Mouse (Mus musculus): ENCODE results near the gene Kdm8. TPM values are rescaled to one million over a fixed set of nuclear protein-coding genes. Genes with fewer than 3 reads are reported as not detected.

The Kdm8 gene
- polyA plus RNA-seq (2015; fragmentation: Nextera tagmentation; extraction: Ambion mirVana) = 3.5 and 4.2 TPM in 2 replicates

DNA sequence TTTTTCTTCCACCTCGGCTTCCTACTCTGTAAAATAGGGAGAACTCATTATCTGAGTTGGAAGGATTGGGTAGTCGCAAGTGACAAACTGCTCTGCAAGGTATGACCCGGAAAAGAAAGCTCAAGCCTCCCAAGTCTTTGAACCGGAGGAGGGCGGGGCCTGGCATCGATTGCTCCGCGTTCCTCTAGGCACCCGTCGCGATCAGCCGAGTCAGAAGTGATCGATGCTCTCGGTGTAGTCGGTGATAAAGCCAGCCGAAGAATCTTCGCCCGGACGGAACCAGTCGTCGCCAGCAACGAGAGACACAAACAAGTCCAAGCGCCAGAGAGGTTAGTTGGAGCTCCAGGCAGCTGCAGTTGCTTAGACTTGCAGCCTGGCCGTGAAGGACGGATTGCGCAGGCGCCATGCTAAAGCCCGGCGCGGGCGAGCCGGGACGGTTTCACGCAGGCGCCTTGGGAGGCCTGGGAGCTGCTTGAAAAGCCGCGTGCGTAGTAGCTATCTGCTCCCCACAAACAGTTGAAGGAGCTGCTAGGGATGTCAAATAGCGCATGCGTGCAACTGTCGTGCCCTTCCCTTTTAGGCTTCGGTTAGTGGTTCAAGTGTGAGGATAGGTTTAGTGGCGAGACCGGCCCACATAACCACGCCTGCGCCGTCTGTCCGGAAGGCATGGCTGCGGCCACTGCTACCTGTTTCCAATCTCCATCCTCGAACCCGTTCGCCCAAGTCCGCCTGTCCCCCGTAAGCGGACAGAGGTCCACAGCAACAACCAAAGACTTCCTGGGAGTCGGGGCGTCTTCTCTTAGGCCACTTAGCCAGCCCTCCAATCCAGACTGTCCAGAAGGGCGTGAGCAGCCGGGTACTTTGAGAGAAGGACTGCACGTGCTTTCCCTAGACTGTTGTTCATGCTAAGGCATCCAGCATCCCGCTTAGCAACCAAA lies at the start of gene Kdm8:
TSS of gene Kdm8 (plus strand) at position 213 of the 938 bp plus-strand sequence.

DNA sequence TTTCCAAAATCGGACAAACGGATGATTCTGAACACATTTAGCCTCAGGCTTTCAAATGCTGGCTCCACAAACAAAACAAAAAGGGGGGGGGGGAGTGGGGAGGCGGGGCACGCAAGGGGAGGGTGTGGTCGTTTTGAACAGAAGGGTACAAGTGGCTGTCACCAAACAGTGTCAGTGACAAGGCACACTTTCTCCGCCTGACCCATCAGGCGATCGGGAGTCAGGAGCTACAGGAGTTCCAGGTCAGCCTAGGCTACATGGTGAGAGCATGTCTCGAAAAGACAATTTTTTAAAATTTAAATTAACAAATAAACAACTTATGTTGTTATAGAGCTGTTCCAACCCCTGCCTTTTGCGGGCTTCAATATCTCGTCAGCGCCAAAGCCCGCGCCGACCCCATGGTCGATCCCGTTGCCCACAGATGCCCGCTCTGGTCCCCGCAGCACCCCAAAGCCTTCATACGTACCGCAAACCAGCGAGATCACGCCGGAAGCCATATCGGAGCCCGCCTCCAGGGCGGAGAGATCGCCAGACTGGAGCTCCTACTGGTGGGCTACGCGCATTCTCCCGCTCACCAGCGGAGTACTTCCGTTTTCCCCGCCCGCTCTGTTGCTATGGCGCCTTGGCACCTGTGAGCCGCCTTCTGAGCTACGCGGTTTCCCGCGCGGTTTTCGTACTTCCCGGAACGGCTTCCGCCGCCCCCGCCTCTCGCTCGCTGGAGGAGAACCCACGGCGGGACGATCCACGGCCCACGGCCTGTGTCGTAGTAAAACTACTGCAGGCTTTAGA lies 46.7 kb downstream of the Kdm8 start, which contains the start of gene Nsmce1:
TSS of gene Nsmce1 (minus strand) at position 650 of the 789 bp plus-strand sequence.

Other genes starting within 250 kb of the Kdm8 start
- gene Nsmce1, start 46.9 kb downstream of the Kdm8 start, polyA plus RNA-seq (2015; fragmentation: Nextera tagmentation; extraction: Ambion mirVana) = 79.5 and 80.2 TPM in 2 replicates
- gene Il4ra, start 107.4 kb downstream of the Kdm8 start, polyA plus RNA-seq (2015; fragmentation: Nextera tagmentation; extraction: Ambion mirVana) = 5.1 and 5.7 TPM in 2 replicates
- 0.30 and 0.41 TPM in 2 replicates for gene Il21r, start 158.8 kb downstream of the Kdm8 start, polyA plus RNA-seq (2015; fragmentation: Nextera tagmentation; extraction: Ambion mirVana)

Data from neural tube, postnatal 0 days (tissue).